Mouse (Mus musculus) heart, postnatal 36 days (tissue): ENCODE measurements at regions not wholly inside any gene's neighbourhood (a gene's known extent, or its start where the extent isn't known, plus 50 kb on each side); places are given as distances from the start of the nearest gene placed in this dataset.

Experiments
- DNase-seq, 2 experiments: peaks; one replicate each; pipeline ENCODE4 v3.0.0; 2021 to 2022
- intact Hi-C: fragments of 180-260 bp; cut with DNase I; formaldehyde crosslinking; loops from one replicate; pipeline ENCODE4 v1.15.1; 2025

DNA sequence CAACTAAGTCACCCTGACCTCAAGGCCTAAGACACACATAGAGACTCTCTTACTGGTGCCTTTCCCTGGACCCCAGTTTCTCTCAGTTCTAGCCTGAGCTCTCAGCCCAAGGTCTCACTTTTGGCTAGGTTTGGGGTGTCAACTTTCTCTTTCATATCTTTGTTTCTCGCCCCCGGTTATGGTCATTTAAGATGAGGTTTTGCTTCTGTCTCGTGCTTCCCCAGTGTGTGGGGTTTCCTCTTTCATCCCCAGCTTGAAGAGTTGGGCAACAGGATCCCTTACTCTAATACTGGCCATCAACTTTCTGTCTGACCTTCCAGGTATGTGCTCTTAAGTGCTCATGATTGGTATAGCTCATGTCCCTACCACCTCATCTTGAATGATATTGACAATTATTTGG lies 67.5 kb downstream of the Lmo4 start:
- no peak for DNase-seq
- intact Hi-C loops: no loop called here

DNA sequence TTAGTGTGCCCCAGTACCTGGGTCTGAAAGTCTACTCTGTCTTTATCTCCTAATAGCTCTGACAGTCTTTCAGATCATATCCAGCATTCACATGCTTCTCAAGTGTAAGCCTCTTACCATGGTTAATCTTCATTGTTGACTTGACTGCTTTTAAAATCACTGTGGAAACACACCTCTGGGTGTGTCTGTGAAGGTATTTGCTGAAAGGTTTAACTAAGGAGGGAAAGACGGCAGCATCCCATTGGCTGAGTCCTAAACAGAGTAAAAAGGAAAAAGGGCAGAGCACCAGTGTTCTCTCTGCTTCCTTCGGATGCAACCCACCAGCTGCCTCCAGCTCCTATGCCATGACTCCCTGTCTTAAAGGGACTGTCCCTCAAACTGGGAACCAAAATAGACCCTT lies 68.6 kb downstream of the Lmo4 start:
- no peak for DNase-seq
- intact Hi-C loops: no loop called here

DNA sequence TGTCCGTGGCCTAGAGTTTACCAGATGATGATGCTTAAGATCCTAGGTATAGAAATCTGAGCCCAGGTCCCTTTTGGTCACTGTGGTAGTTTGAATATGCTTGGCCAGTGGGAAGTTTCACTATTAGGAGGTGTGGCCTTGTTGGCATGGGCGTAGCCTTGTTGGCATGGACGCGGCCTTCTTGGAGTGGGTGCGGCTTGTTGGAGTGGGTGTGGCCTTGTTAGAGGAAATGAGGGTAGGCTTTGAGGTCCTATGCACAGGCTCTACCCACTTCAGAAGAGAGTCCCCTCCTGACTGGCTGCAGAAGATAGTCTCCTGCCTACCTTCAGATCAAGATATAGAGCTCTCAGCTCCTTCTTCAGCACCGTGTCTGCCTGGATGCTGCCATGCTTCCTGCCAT lies 69.4 kb downstream of the Lmo4 start:
- DNase-seq: no peak
- intact Hi-C loops: no loop called here

DNA sequence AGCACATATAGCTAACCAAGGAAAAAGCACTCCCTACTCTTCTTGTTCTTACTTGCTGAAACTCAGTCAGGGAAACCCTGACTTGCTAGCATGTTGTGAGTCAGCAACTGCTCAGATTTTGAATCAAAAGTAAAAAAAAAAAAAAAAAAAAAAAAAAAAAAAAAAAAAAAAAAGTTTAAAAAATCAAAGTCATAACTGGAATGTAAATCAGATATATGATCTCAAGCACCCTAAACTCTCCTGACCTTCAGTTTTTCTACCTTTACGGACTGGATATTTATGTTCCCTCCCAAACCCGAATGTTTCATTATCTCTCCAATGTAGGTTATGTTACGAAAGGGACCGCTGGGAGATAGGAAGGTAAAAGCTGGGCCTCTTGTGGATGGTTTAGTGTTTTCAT lies 77.0 kb downstream of the Lmo4 start:
- intact Hi-C loops: no loop called here
- no peak for DNase-seq

DNA sequence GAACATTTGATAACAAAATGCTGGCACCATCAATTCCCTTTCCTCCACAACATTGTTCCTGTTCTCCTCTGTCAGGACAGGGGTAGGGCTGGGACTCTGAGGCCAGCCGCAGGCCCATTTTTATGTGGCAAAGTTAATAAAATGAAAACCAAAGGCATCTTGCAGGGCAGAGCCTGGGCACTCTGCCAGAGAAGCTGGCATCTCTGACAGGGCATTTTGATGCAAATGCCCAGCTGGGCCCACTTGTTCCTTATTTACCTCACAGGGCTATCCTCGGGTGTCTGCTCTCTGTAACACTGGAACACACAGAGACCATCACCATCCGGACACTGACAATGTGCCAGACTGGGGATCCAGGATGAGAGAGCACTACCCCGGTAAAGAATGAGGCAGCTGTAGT lies 80.7 kb downstream of the Lmo4 start:
- intact Hi-C loops: no loop called here
- no peak for DNase-seq

DNA sequence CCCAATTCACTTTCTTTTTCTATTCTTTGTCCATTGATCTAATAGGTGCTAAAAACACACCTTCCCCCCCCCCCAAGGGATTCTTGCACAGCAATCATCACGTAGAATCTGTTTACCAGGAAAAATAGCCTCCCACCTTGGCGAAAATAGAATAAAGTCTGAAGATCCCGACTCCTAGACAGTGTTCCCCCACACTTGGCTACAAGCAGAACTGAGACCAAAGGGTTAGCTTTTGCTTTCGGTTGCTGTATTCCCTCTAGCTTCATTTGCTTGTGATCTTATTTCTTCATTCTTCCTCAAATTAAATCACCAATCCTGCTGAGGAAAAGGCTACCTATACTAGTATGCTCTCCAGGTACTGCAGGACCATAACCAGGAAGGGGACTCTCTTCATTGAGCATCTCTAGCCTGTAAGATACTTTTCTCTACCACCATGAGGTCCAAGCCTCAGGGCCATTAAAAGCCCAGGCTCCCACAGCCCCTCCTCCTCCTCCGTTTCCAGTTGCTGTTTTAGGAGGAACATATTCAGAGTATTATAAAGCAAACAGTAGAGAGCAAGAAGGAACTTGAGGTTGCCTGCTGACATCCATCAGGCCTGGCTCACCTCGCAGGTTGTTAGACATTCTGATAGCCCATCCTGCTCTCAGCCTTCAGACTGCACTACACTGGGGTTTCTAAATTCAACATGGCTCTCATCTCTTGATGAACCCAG lies 81.5 kb downstream of the Lmo4 start:
- intact Hi-C loops: no loop called here
- DNase-seq: no peak

DNA sequence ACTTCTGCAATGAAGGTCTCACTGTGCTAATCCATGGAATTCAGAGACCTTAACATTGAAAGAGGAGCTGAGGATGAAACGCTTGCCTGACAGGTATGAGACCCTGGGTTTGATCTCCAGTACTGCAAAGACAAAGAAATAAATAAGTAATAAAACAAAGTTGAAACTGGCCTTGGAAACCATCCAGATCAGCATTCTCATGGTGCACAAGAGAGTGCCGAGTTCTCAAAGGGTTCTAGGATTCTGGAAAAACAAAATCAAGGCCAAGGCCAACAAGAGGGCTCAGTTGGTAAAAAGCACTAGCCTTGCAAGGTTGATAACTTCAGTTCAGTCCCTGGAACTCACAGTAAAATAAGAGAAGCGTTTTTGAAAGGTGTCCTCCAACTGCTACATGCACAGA lies 85.9 kb downstream of the Lmo4 start:
- intact Hi-C loops: no loop called here
- DNase-seq: no peak

DNA sequence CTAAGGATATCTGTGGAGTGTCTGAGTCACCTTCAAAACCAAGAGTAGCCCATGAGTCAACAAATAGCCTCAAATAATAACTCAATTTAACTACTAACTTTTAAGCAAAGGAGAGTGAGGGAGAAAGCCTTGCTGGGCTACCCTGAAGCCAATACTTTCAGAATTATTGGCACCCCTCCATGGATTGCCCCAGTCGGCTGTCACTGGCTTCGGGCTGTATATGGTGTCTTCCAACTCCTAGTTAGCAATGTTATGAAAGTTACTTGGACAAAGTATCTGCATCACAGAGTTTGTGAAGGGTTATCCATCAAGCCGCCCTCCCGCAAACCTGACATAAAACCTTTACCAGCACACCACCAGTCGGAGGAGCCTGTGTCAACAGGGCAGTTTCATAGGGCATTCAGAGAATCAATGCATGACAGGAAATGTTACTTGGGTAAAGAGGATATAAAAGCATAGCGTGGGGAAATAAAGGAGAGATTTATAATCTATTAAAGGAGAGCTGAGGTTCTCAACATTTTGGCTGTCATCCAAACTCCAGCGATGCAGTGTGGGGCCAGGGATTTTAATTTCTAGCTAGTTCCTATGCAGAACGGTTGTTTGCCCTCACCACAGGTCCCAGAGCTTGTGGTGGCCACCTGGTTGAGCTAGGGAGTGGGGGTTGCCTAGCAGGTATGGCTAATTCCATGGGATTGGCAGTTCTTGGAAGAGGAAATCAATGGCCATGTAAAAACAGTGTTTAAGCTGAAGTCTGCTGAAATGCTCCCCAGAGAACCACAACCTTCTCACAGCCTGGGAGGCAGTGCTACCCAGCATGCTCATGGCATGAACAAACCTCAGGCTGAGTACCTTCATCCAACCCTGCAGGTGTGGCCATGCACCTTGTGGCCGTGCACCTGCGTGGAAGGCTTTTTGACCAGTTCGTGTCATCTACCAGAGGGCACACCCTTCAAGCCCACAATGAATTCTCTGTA lies 91.1 kb downstream of the Lmo4 start:
- intact Hi-C loops: no loop called here
- no peak for DNase-seq

DNA sequence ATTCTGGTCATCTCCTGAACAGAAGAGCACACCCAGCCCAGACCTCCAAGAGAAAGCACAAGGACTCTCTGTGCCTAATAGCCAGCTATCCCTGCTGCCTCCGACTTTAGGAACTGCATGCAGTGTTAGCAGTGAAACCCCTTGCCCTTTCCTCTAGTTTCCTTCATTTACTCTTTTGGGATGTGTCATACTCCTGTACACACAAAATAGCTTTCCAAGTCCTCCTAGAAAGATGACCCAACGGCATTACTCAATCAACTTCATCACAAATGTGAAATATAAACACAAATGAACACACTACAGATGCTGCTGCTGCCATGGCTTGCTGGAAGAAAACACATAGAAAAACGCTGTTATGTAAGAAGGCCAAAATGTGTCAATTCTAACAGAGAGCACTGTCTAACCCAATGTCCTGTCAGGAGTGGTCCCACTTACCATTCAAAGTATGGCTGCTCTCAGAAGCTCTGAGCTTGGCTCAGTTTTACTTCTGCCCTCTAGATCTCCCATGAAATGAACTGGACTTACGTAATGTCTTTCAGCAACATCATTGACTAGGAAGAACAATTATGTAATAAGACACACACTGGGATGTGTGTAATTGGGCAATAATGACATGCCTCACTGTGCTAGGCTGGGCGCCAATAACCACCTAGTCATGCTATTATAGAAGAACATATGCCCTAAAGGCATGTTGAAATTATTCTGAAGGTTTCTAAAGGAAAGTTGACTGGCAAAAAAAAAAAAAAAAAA lies 94.5 kb downstream of the Lmo4 start:
- peak in 1 of 2 experiments; percentile 5 for DNase-seq
- intact Hi-C loops: no loop called here

DNA sequence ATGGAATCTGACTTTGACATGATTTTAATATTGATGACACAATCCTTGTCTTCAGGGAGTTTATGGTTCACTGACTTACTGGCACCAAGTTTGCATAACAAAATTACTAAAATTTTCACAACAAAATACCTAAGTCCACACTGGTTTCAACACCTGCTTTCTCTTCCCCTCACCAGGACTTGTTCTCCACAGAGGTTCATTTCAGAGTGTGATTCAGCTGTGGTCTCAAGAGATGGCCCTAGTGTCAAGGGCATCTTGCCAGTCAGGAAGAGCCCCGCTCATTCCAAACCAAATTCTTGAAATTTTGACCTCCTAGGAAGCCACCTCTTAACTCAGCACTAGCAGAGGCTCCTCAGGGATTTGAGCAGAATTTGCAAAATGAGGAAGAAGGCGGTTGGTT lies 95.3 kb downstream of the Lmo4 start:
- DNase-seq: no peak
- intact Hi-C loops: no loop called here

DNA sequence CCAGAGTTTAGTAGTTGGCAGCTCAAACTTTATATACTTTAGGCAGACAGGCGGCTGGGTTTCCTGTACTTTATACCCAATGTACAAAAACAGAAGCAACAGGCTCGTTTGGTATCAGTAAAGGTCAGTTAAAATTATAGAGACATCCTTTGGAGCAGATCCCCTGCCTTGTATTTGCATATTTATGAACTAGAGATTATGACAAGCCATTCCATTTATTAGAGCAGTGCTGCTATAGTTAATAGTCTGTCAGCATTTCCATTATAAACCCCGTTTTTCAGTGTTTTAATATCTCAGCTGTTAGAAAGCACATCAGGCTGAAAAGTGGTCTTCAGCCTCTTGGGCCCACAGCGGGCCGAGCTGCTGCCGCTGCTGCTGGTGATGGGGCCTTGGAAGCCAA lies 96.7 kb downstream of the Lmo4 start:
- intact Hi-C loops: no loop called here

DNA sequence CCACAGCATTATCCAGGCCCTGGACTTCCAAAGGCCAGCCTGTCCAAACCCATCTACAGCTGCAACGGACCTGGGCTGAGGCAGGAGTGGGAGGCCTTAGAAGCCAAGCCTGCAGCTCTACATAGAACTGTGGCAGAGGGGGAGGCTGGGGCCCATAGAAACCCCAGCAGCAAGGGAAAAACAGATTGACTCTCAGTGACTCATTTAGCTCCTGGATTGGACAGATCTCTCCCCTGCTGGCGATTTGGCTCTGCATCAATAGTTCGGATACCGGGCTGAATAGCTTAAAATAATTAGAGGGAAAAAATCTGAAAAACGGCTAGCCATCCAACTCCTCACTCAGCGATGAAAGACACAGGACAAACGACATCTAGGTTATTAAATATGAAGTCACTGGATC lies 97.4 kb downstream of the Lmo4 start:
- intact Hi-C loops: no loop called here
- DNase-seq: peak in 1 of 2 experiments; percentile 13

More for the DNA sequence above, 96.7 kb downstream of the Lmo4 start:
- no peak for DNase-seq

DNA sequence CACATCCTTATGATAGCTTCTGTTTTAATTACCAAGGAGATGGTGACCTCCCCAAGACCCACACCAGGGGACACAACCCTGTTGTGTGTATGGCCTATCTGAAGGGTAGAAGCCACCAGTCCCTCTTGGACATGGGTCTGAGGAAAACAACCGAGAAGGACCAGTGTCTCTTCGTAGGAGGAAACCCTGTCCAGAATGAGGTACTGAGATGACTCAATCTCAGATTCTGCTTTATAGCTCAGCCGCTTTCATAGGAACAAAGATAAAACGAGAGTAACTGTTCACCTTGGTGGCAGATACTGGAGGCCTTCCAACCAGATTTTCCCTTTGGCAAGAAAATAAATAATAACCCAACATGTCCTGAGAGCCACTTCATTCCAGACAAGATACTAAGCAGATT lies 100.7 kb downstream of the Lmo4 start:
- no peak for DNase-seq
- intact Hi-C loops: no loop called here

DNA sequence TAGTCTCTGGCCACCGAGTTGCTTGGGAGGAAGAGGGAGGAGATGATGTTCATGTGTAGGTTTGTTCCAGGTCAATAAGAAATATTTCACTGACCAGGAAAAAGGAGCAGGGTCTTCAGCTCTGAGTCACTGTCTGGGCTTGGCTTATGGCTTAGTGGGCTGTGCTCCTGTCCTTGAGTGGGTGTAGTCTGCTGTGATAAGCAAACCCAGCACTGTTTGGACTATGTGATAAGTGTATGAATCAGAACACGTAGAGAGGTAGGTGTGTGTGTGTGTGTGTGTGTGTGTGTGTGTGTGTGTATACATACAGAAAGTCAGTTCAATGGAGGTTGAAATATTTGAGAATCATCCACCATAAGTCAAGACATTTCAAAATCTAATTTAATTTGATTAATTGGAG lies 105.6 kb downstream of the Lmo4 start:
- intact Hi-C loops: no loop called here

DNA sequence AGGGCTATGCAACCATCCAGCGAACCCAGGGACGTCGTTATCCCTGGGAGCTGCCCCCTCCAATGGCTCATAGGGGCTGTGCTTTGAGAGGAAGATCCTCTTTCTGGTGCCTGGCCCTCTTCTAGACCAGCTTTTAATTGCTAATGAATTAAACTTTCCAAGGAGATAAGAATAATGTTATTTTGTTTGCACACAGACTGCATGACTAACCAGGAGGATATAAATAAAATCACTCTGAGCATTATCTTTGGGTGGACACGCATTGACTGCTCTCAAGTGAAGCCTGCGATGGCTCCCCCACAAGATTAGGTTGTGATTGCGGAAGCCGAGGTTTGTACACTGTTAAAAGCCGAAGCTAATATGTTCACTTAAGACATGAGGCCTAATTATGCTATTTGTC lies 106.3 kb downstream of the Lmo4 start:
- intact Hi-C loops: no loop called here
- DNase-seq: no peak

More for the DNA sequence above, 105.6 kb downstream of the Lmo4 start:
- DNase-seq: no peak

DNA sequence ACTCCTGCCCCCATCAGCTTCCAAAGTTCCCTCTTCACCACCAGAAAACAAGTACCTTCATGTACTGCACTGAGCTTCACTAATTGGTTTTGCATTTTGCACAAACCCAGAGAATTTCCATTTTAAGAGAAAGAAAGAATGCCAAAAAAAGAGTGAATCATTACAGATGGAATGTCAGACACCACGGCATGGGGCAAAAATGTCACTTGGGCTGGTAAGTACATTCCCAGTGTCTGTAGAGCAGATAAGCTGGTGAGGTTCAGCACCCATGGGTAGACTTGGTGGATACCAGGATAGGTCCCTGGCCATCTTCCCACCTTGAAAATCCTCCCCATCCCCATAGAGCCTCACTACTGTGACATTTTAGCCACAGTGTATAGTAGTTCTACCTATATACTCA lies 113.8 kb downstream of the Lmo4 start:
- no peak for DNase-seq
- intact Hi-C loops: no loop called here

DNA sequence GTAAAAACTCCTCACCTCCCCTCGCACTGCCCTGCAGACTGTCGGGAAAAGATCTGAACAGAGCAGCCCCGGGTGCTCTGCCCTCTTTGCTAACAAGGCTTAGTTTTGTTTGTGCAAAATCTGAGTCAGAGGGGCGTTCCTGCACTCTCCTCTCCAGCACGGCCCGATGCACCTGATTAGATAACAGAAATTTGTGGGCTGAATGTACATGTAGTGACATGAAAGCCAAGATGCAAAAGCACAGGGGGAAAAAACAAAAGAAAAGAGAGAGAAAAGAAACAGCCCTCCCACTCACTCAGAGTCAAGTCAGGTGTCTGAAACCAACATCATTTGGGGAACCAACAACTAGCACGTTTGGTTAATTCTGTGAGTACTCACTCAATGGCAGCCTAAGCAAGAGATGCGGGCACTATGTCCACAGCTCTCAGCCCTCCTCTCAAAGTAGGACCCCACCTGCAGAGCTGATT lies 115.2 kb downstream of the Lmo4 start:
- no peak for DNase-seq
- intact Hi-C loops: no loop called here

DNA sequence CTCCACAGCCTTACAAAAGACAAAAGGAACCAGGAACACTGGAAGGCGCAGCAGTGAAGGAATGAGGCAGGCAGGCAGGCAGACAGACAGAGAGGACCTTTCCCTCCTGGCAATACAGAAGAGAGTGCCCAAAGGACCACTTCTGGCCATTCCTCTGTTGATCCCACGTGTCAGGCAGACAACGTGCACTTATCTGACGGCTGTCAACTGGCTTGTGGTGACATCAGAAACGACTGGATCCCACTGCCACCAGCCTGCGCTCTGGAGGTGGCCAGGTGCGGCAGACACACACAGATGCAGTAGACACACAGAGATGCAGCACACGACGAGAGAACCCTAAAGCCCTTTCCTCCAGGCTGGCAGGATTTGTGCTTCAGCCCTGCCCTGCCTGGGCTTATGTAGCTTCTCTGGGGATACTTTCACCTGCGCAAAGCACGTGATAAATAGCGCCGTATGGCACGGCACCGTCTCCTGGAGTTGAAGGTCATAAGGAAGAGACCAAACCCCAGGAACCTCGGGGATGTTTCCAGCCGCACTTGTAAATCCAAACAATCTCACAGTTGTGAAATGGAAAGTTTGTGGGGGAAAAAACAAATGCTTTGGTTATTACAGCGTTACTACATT lies 116.6 kb downstream of the Lmo4 start:
- no peak for DNase-seq
- intact Hi-C loops: no loop called here

DNA sequence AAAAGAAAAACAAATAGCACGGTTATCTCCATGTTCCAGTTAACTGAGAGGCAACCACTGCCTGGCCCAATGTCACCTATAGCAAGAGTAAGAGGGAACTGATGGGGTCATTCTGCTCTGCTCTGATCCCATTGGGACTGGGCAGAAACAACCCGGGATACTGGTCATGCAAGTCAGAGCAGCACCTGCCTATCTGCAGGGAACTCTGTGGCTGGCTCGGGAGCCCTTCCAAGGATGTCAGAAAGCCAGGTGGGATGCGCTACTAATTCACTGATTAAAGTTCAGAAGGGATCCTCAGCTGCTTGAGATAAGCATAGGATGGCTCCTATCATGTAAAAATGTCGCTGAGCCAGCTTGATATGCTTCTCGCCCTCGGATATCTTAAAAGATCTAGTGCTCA lies 117.2 kb downstream of the Lmo4 start:
- intact Hi-C loops: no loop called here

DNA sequence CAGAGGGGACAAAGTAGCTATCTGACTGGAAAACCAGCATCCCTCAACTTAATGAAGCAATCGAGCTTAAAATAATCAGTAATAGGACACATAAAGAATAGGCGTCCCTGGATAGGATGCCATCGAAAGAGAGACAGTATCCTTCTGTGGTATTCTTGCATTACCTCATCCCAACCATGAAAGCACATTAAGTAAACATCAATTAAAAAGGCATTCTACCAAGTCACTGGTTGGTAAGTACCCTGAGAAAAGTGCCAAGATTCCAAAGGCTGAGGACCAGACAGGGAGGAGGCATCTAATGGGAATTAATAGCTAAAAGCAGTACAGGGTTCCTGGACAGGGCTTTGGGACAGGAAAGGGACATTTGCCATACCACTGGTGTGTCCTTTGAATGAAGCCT lies 118.8 kb downstream of the Lmo4 start:
- no peak for DNase-seq
- intact Hi-C loops: no loop called here

More for the DNA sequence above, 117.2 kb downstream of the Lmo4 start:
- no peak for DNase-seq

DNA sequence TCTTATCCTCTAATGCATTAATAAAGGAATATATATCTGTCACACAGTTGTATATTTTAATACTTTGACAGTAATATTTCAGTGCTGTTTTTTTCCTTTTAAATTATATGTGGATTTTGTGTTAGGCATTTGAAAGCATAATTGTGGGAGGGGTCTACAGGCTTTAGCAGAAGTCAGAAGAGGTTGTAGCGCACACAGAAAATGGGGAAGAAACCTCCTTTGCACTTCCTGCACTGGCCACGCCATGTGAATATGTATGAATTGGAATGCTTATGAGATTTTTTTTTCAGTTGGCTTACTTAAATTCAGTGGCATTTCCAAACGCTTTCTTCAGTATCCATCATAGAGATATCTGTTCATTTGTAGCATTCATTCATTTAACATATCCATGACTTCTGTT lies 125.1 kb downstream of the Lmo4 start:
- no peak for DNase-seq
- intact Hi-C loops: no loop called here
